Mouse (Mus musculus) stomach, postnatal 0 days (tissue): ENCODE results near the gene Ache. TPM values are rescaled to one million over a fixed set of nuclear protein-coding genes. Genes with fewer than 3 reads are reported as not detected.

ENCODE experiments used
- ATAC-seq: fragments of 200-750 bp; cut with Nextera tagmentation; 2 replicates; pipeline ENCODE4 v1.8.0; 2017; ENCODE audit not compliant: low FRiP score, low TSS enrichment
- DNase-seq: peaks from one replicate; pipeline ENCODE4 v3.0.0-alpha.2; 2016; ENCODE audit warnings: low spot score
- H3K27ac ChIP-seq: fragments of 300-500 bp; sonication (generic); replicated peaks from 2 replicates; pipeline ENCODE4 v1.5.1; 2014; ENCODE audit warnings: mild to moderate bottlenecking, control low read depth
- H3K27me3 ChIP-seq: fragments of 300-500 bp; sonication (generic); 2 replicates; pipeline ENCODE4 v1.6.1; 2014; ENCODE audit warnings: low read length; ENCODE audit not compliant: control insufficient read depth, insufficient read depth
- H3K36me3 ChIP-seq: fragments of 300-500 bp; sonication (generic); 2 replicates; pipeline ENCODE4 v1.6.1; 2014; ENCODE audit warnings: low read length, mixed read lengths; ENCODE audit not compliant: control insufficient read depth, insufficient read depth
- H3K4me1 ChIP-seq: fragments of 300-500 bp; sonication (generic); replicated peaks from 2 replicates; pipeline ENCODE4 v1.6.1; 2014; ENCODE audit warnings: antibody characterized with exemption; ENCODE audit not compliant: control insufficient read depth, insufficient read depth
- H3K4me2 ChIP-seq: fragments of 300-500 bp; sonication (generic); replicated peaks from 2 replicates; pipeline ENCODE4 v1.6.1; 2014; ENCODE audit warnings: low read depth, mild to moderate bottlenecking, control low read depth, moderate library complexity
- H3K4me3 ChIP-seq: fragments of 300-500 bp; sonication (generic); 2 replicates; pipeline ENCODE4 v1.5.1; 2014; ENCODE audit warnings: low read depth, low read length, control low read depth
- H3K9ac ChIP-seq: fragments of 300-500 bp; sonication (generic); 2 replicates; pipeline ENCODE4 v1.6.1; 2014; ENCODE audit warnings: mild to moderate bottlenecking, low read length, control low read depth, mixed read lengths
- H3K9me3 ChIP-seq: fragments of 300-500 bp; sonication (generic); 2 replicates; pipeline ENCODE4 v1.6.1; 2016; ENCODE audit warnings: low read length; ENCODE audit not compliant: control insufficient read depth
- CTCF ChIP-seq: IDR thresholded peaks from 2 replicates; pipeline ENCODE4 v1.5.1; 2016; ENCODE audit warnings: antibody characterized with exemption, low read depth, mild to moderate bottlenecking, moderate library complexity
- EP300 ChIP-seq: optimal IDR thresholded peaks from 2 replicates; pipeline ENCODE3; 2016; ENCODE audit warnings: antibody characterized with exemption
- WGBS: fragments of 180-500 bp; shearing (Covaris S2); extraction: QIAGEN DNeasy Blood & Tissue Kit; methylation state at CpG from one replicate; pipeline ENCODE4 v1.1.7; 2014; 5-methylcytosine and 5-hydroxymethylcytosine counted together
- polyA plus RNA-seq: library from polyadenylated mRNA; unstranded; fragments of >200 nt; fragmentation: Nextera tagmentation; extraction: Ambion mirVana; gene quantifications from 2 replicates; pipeline ENCODE4 v1.2.1, GENCODE M21; 2015

Ache gene
- polyA plus RNA-seq, 1 experiment from 2014 or later = 10.0 TPM

DNA sequence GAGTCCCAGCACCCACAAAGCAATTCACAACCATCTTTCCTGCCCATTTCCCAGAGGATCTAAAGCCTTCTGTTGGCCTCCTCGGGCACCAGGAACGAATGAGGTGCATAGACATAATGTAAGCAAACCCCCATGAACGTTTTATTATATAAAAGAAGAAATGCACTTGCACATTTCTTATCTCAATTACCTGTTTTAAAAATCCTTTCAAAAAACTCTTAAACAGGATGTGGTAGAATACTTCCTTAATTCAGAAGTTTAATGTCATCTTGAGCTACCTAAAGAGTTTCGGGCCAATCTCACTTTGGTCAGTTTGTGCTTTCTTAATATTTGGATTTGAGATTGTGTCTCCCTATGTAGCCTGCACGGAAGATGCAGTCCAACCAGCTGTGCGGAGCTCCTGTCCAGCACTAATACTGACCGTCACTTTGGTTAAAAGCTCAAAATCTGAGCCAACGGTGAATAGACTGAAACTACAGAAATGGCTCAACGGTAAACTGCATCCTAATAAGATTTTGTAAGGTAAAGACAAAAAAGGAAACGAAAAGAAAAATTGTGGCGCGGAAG is 19.2 kb downstream of the Ache start:
- Histone ChIP-seq H3K4me3 (peak overlapping the region; percentile 96), H3K9ac (peak overlapping the region; percentile 98), H3K36me3 (peaks cover 23% of the 10 kb centered on the region), H3K4me1 (no peaks in the 10 kb centered on the region; the same call in none of the 2 replicates), H3K27me3 (no peaks in the 10 kb centered on the region), H3K9me3 (no peaks in the 10 kb centered on the region), H3K27ac (peak overlapping the region; percentile 93), H3K4me2 (peak overlapping the region; percentile 64)
- ATAC-seq (no peak), DNase-seq (no peak)
- TF ChIP-seq EP300 (no peak), CTCF (no peak)
- 7% methylated on average over 12 of the region's 12 CpGs for whole genome bisulfite sequencing

GRCm38 (mm10) chr5:137307071-137307912 is 20.0 kb downstream of the Ache start, which contains the start of gene Srrt:
Gene Srrt (minus strand): TSS chr5:137307674.
- no peaks in the 10 kb centered on the region for H3K27me3 ChIP-seq
- TF ChIP-seq CTCF (no peak), EP300 (peak; percentile 96)
- ATAC-seq = peak; percentile 88
- DNase-seq = peak; percentile 93
- H3K36me3 ChIP-seq = peaks cover 18% of the 10 kb centered on the region
- H3K4me2 ChIP-seq = peak within 1 kb of the TSS; percentile 64
- under 1% methylated on average over 66 of the region's 72 CpGs for WGBS
- peak within 1 kb of the TSS; percentile 96 for H3K4me3 ChIP-seq
- H3K27ac ChIP-seq = peak within 1 kb of the TSS; percentile 93
- H3K9ac ChIP-seq = peak within 1 kb of the TSS; percentile 98
- no peaks in the 10 kb centered on the region for H3K9me3 ChIP-seq
- no peaks in the 10 kb centered on the region; the same call in none of the 2 replicates for H3K4me1 ChIP-seq

DNA sequence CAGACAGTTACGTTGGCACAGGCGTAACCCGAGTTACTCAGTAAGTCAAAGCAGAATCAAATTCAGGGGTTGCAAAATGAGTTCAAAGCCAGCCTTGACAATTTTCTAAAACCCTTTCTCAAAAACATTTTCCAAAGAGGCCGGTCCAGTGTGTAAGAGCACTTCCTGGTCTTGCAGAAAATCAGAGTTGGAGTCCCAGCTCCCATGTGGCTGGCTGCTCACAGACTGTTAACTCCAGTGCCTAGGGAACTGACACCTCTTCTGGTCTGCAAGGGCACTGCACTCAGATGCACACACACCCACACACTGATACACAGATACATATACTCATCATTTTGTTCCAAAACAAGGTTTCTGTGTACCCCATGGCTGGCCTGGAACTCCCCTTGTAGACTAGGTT is 21.0 kb downstream of the Ache start:
- 94% methylated on average over 4 of the region's 4 CpGs for WGBS
- ATAC-seq (no peak), DNase-seq (no peak)
- Histone ChIP-seq H3K9ac (no peak overlapping the region; the same call in 1 of the 2 replicates), H3K4me3 (no peak overlapping the region), H3K4me1 (peaks cover 7% of the 10 kb centered on the region), H3K27me3 (no peaks in the 10 kb centered on the region), H3K4me2 (peak overlapping the region; percentile 64; the same call in 1 of the 2 replicates), H3K27ac (peak overlapping the region; percentile 93; the same call in 1 of the 2 replicates), H3K36me3 (peaks cover 15% of the 10 kb centered on the region), H3K9me3 (no peaks in the 10 kb centered on the region)
- TF ChIP-seq CTCF (0 out of 2 replicates have a peak, but pooled peaks have one; percentile 30), EP300 (no peak)

- Histone ChIP-seq H3K9me3 (no peaks in the 10 kb centered on the region), H3K4me3 (peak overlapping the region; percentile 59), H3K9ac (peak overlapping the region; percentile 75), H3K27me3 (no peaks in the 10 kb centered on the region), H3K27ac (peak overlapping the region; percentile 92), H3K36me3 (peaks cover 14% of the 10 kb centered on the region), H3K4me1 (peaks cover 16% of the 10 kb centered on the region), H3K4me2 (peak overlapping the region; percentile 88)
- TF ChIP-seq EP300 (no peak), CTCF (no peak)
- DNase-seq = peak; percentile 52
- peak; percentile 41 for ATAC-seq
- WGBS = under 1% methylated on average over 22 of the region's 22 CpGs
Measured at GRCm38 (mm10) chr5:137313466-137314192, 26.3 kb downstream of the Ache start.

- peak; percentile 85 for DNase-seq
- peaks cover 16% of the 10 kb centered on the region for H3K4me1 ChIP-seq
- peak within 1 kb of the TSS; percentile 88 for H3K4me2 ChIP-seq
- peak within 1 kb of the TSS; percentile 92 for H3K27ac ChIP-seq
- WGBS = 18% methylated on average over 29 of the region's 30 CpGs
- no peaks in the 10 kb centered on the region for H3K27me3 ChIP-seq
- no peaks in the 10 kb centered on the region for H3K9me3 ChIP-seq
- TF ChIP-seq CTCF (peak; percentile 62), EP300 (no peak)
- H3K4me3 ChIP-seq = peak within 1 kb of the TSS; percentile 59
- H3K9ac ChIP-seq = peak within 1 kb of the TSS; percentile 75
- ATAC-seq = peak; percentile 87
- H3K36me3 ChIP-seq = 0 out of 2 replicates have a peak, but pooled peaks cover 8% of the 10 kb centered on the region
Measured at GRCm38 (mm10) chr5:137314193-137315083, 27.1 kb downstream of the Ache start, which contains the start of gene Trip6. Gene Trip6 (minus strand): TSS chr5:137314404.
